Mouse (Mus musculus): ENCODE data around the gene Ywhab.

Gene Ywhab

GRCm38 (mm10) chr2:164009227-164009626, 14.5 kb downstream of the Ywhab start:
- DNase-seq (ENCODE audit: low spot score): no peak

DNA sequence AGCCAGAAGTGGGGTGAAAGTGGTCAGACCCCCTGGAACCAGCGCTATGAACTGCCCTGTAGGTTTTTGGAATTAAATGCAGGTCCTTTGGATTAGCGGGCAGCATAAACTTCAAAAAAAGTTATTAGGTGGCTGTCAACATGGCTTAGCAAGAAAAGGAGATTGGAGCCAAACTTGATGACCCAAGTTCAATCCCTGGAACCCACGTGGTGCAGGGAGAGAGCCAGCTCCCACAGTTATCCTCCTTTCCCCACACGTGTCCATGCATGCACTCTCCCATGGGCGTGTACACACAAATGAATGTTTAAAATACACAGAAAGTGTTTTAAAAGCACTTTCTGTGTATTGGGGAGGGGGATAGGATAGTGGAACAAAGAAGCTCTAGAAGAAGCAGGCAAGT, 15.7 kb downstream of the Ywhab start:
- no peak for DNase-seq (ENCODE audit: low spot score)

- no peak for DNase-seq (ENCODE audit: low spot score)
These were observed 16.2 kb downstream of the Ywhab start for GRCm38 (mm10) chr2:164010944-164011343.

GRCm38 (mm10) chr2:164015304-164015703, 20.5 kb downstream of the Ywhab start:
- DNase-seq (ENCODE audit: low spot score): no peak

GRCm38 (mm10) chr2:164018910-164019309, 24.1 kb downstream of the Ywhab start:
- no peak for DNase-seq (ENCODE audit: low spot score)

GRCm38 (mm10) chr2:164019943-164020342, 25.2 kb downstream of the Ywhab start:
- DNase-seq (ENCODE audit: low spot score): no peak

GRCm38 (mm10) chr2:164022104-164022503, 27.3 kb downstream of the Ywhab start:
- no peak for DNase-seq (ENCODE audit: low spot score)

- DNase-seq (ENCODE audit: low spot score): no peak
These were observed 30.4 kb downstream of the Ywhab start, which contains the start of gene Pabpc1l for GRCm38 (mm10) chr2:164025150-164025549. Pabpc1l (plus strand) TSS chr2:164025450.

DNA sequence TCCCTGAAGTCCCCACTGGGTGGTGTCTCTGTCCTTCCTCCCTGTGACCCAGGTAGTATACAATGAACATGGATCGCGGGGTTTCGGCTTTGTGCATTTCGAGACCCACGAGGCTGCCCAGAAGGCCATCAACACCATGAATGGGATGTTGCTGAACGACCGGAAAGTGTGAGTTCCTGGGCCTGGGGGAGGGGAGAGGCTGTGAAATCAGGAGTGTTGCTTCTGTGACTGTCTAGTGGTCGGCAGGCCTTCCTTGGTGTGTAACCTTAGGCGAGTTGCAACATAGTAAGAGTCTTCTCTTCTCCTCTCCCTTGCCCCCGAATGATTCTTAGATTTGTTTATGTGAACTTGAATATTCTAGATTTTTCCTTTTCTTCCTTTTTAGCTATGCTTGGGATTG, 36.4 kb downstream of the Ywhab start:
- no peak for DNase-seq (ENCODE audit: low spot score)

DNA sequence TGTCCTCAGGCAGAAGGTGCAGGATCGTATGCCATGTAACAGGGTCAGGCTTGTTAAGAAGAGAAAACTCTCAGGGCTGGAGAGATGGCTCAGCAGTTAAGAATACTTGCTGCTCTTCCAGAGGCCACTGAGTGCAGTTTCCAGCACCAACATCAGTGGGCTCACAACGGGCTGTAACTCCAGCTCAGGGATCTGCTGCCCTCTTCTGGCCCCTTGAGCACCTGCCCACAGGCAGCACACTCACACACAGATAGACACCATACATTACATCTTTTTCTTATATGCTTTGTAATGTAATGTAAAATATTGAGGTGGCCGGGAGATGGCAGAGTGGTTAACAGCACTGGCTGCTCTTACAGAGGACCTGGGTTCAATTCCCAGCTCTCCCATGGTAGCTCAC, 38.2 kb downstream of the Ywhab start:
- DNase-seq (ENCODE audit: low spot score): no peak

DNA sequence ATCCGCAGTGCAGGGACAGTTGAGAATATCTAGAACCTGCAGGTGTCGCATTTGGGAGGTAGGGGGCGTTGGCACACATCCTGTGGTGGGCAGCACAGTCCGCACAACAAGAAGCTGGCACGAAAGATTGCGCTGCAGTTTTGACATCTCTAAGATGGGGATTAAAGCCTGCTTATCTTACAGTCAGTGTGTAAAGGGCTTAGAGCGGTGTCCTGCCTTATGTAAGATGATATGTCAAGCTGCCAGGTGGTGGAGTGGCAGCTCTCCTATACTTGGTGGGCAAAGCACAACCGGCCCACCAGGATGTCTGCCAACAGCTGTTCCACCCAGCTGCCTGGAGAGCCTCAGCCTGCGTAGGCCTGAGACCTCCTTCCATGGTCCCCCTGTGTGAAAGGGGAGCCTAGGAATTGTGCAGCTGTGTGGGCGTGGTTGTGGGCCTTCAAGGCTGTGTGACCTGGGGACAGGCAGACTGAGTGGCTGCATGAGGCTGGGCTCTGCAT, 41.8 kb downstream of the Ywhab start:
- DNase-seq (ENCODE audit: low spot score): no peak

- no peak for DNase-seq (ENCODE audit: low spot score)
These were observed 43.8 kb downstream of the Ywhab start for GRCm38 (mm10) chr2:164038407-164039028.

DNA sequence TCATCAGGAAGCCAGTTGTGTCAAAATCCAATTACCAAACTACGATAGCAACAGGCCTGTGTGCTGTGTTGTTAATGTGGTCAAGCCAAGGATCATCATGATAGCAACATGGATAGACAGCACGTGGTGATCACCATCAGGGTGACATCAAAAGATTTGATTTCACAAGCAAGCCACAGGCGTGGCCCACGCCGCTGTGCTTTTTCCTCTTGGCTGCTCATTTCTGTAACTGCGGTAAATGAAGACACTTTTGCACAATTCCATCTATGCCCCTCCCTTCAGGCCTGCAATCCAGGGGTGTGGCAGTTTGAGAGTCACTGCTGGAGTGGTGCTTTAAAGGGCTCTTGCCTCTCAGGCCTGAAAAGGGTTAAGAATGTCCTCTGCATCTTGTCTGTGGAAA, 46.2 kb downstream of the Ywhab start:
- no peak for DNase-seq (ENCODE audit: low spot score)

- no peak for DNase-seq (ENCODE audit: low spot score)
These were observed 46.8 kb downstream of the Ywhab start for GRCm38 (mm10) chr2:164041523-164041922.

DNA sequence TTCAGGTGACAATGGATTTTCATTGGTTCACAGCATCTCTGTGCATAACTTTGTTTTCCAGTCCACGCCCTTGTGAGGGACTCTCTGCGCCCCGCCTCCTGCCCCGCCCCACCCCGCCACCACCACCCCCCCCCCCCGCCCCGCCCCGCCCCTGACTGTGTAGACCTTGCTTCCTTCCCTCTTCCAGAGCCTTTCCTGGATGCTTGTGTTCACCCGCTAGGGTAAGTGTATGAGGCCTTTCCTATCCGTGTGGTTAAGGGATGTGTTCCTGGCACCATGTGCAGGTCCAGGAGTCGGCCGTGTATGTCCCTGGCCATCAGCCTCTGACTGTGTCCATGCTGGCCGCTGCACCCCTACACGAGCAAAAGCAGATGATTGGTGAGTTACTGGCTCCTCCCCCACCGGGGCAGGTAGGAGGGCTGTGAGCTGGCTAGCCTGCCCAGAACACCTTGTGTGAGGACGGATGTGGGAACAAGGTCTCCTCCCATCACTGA, 52.5 kb downstream of the Ywhab start:
- peak; percentile 16 for DNase-seq (ENCODE audit: low spot score)

DNA sequence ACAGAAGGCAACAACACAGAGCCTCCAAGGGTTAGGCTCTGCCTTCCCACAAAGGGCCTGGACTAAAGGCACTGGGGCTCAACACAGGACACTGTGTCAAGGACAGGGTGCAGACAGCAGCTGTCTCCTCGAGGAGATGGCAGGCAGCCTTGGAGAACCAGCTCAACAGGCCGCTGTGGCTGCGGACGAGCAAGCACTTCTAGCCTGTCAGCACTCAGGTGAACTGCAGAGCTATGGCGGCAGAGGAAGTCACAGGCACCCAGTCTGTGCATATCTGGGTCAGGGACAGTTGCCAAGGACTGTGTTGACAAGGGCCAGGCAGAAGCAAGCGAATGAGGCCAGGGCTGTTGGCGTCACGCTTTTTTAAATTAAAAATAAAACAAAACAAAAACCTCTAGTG, 59.0 kb downstream of the Ywhab start:
- no peak for DNase-seq (ENCODE audit: low spot score)

DNA sequence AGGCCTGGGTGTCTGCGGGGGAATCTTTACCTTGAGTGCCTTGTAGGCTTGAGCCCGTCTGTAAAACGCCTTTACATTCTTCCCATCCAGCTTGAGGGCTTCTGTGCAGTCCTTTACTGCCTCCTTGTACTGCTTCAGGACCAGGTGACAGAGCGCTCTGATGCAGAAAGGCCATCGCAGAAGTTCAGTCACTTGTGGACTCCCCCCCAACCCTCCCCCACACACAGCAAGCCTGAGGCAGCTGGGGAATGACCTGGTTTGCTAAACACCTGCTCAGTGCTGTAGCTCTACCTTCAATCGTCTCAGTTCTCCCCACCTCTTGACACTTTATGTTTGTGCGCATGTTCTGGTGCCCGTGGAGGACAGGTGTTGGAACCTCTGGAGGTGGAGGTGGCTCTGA, 59.9 kb downstream of the Ywhab start:
- no peak for DNase-seq (ENCODE audit: low spot score)

DNA sequence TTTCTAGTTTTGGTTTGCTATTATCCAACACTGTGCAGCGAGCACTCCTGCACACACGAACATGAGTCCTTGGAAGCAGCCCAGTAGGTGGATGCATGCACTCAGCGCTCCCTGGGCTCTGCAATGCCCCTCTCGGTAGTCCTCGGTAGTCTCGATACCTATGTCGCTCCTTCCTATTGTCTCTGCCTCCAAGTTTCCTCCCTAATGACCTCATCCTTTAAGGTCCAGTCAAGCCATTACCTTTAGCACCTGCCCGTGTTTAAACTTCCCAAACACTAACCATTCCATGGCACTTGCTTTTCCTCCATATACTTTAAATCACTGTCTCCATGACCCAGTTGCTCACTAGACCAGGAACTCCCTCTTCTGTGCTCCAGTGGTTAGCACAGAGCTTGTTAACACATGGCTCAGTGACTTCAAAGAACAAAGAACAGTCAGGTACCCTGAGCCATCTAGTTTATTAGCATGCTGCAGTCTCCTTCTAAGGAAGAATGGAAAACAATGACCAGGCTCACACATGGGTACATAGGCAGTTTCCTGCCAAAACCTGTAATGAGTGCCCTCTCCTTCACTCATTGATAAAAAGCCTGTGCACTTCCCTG, 65.0 kb downstream of the Ywhab start:
- DNase-seq (ENCODE audit: low spot score): no peak

Data from ovary, postnatal 36 days (tissue).